Mouse (Mus musculus) urinary bladder, postnatal 4 days (tissue): ENCODE data around the gene Eapp.
"Not testable (repeated sequence)": the region's sequence is repeated elsewhere in the genome, so short reads cannot be mapped to it uniquely, and the experiment has no call there.

Experiments used
- DNase-seq, 2 experiments: peaks; one replicate each; pipeline ENCODE4 v3.0.0; 2021 to 2022; ENCODE audit warnings: low spot score in 2 of 2

Eapp gene

GRCm38 (mm10) chr12:54695511-54696241, at the start of gene Eapp:
Eapp (minus strand) TSS chr12:54695897.
- DNase-seq, result peak; percentile 92 to 97

DNA sequence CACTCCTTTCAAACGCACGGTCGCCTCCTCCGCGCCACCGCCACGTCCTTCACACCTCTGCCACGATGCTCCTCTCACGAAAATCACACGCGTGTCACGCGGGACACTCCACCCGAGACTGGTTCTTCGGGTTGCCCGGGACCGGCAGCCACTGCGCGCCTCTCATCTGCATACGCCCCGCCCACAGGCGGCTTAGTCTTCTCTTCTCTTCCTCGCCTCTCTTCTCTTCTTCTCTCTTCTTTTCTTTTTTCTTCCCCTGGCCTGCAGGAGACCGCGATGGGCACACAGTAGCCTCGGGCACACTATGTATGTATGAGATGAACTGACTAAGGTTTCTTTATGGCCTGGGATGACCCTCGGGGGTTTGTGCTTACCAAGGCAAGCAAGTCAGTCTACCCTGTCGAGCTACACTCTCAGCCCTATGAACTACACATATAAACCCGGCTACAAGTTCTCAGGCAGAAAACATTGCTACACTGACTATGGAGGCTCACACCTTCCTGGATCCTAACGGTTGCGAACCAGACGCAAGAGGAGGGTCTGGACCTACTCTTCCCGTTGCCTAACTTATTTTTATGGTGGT, 43.1 kb upstream of the Eapp start:
- not testable (repeated sequence) for DNase-seq

DNA sequence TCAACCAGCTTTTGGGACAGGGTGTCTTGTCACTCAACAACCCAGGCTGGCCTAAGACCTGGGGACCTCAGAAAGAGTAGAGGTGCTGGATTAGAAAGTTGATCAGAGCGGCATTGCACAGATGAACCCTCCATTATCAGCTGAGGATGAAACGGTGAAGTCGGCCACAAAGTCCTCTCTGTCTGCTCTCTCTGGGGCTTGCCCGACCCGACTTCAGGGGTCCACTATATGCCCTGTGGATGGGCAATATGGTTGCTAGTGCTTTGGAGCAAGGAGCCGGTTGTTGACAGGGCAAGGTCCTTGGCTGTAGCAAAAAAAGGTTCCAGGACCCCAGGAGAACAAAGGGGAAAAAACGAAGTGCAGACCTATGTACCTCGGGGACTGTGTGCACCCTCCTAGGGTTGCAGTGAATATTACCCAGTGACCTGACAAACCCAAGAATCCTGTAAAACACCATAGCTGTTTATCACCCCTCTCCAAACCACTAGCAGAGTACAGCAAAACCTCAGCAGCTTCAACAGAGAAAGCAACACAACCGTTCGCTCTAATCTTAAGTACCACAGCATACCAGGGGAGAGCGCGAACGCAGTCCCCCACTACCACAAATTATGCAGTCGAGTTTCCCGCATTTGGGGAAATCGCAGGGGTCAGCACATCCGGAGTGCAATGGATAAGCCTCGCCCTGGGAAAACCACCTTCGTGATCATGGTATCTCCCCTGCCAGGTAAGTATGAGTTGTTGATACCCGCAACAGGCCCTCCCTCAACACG, 42.4 kb upstream of the Eapp start:
- DNase-seq, result not testable (repeated sequence)

DNA sequence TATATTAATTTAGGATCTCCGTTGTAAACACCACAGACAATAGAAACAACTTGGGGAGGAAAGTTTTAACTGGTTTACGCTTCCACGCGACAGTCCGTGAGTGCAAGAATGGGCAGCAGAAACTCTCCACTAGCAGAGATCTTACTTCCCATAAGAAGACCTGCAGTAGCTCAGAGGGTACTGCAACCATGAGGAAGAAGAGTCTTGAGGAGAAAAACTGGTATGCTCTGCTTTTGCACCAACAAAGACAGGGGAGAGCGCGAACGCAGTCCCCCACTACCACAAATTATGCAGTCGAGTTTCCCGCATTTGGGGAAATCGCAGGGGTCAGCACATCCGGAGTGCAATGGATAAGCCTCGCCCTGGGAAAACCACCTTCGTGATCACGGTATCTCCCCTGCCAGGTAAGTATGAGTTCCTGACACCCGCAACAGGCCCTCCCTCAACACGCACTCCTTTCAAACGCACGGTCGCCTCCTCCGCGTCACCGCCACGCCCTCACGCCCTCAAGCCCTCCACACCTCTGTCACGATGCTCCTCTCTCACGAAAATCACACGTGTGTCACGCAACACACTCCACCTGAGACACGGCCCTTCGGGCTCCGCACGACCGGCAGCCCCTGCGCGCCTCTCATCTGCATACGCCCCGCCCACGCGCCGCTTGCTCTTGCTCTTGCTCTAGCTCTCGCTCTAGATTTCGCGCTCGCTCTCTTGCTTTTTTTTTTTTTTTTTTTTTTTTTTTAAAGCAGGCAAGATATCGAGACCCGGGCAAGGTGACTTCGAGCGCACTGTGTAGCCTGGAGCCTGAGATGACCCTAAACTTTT, 38.8 kb upstream of the Eapp start:
- DNase-seq, result peak in 1 of 2 experiments; percentile 41

- DNase-seq, result not testable (repeated sequence)
Observed at GRCm38 (mm10) chr12:54729140-54730059, 33.7 kb upstream of the Eapp start.

- DNase-seq, result not testable (repeated sequence)
Observed at GRCm38 (mm10) chr12:54718871-54719786, 23.4 kb upstream of the Eapp start.

DNA sequence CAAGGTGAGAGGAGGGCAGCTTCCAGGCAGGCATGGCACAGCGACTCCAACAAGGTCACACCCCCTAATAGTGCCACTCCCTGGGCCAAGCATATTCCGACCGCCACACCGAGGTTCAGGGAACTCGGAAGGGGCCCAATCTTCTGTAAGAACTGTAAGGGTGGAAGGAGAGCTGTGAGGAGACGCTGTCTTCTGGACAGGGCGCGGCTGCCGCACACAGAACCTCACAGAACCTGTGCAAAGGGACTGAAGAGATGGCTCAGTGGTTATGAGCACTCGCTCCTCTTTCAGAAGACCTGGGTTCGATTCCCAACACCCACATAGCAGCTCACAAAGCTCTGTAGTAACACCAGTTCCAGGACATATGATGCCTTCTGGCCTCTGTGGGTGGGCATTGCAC, 21.8 kb upstream of the Eapp start:
- not testable (repeated sequence) for DNase-seq

DNA sequence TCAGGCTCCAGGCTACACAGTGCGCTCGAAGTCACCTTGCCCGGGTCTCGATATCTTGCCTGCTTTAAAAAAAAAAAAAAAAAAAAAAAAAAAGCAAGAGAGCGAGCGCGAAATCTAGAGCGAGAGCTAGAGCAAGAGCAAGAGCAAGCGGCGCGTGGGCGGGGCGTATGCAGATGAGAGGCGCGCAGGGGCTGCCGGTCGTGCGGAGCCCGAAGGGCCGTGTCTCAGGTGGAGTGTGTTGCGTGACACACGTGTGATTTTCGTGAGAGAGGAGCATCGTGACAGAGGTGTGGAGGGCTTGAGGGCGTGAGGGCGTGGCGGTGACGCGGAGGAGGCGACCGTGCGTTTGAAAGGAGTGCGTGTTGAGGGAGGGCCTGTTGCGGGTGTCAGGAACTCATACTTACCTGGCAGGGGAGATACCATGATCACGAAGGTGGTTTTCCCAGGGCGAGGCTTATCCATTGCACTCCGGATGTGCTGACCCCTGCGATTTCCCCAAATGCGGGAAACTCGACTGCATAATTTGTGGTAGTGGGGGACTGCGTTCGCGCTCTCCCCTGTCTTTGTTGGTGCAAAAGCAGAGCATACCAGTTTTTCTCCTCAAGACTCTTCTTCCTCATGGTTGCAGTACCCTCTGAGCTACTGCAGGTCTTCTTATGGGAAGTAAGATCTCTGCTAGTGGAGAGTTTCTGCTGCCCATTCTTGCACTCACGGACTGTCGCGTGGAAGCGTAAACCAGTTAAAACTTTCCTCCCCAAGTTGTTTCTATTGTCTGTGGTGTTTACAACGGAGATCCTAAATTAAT, 18.3 kb upstream of the Eapp start:
- not testable (repeated sequence) for DNase-seq

- DNase-seq, result not testable (repeated sequence)
Observed at GRCm38 (mm10) chr12:54710494-54710879, 14.8 kb upstream of the Eapp start.

GRCm38 (mm10) chr12:54709691-54710493, 14.2 kb upstream of the Eapp start:
- not testable (repeated sequence) for DNase-seq

DNA sequence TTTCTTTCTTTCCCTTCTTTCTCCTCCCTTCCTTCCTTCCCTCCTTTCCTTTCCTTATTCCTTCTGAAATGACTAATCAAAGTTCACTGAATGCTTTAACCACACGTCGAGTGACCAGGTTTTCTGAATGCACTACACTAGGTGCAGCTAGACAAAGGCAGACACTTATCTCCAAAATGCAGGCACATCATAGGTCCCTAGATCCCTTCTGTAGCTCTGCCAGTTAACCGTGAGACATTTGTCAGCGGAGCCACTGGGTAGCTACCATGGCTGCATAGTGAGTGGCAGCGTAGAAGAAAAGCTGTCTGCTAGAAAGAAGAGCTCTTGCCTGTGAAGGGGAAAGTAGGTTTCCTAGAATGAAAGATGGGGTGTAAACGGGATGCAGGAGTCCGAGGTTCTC, 3.7 kb upstream of the Eapp start:
- DNase-seq, result no peak

GRCm38 (mm10) chr12:54697791-54698250, 2.1 kb upstream of the Eapp start:
- DNase-seq, result no peak

DNA sequence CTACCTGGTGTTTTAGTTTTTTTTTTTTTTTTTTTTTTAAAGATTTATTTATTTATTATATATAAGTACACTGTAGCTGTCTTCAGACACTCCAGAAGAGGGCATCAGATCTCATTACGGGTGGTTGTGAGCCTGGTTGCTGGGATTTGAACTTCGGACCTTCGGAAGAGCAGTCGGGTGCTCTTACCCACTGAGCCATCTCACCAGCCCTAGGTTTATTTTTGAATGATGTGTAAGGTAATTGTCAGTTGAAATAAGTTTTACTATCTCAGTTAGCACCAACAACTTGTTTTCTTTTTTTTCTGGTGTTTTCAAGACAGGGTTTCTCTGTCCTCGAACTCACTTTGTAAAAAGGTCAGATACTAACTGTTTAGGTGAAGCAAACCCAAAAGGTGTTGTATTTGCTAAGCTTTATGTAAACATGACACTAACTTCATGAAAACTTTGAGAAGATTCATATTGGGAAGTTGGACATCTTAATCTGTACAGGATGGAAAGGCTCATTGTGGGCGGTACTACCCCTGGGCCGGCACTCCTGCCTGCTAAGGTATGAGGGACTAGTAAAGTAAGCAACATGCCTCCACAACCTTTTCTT, 1.4 kb upstream of the Eapp start:
- DNase-seq, result no peak

DNA sequence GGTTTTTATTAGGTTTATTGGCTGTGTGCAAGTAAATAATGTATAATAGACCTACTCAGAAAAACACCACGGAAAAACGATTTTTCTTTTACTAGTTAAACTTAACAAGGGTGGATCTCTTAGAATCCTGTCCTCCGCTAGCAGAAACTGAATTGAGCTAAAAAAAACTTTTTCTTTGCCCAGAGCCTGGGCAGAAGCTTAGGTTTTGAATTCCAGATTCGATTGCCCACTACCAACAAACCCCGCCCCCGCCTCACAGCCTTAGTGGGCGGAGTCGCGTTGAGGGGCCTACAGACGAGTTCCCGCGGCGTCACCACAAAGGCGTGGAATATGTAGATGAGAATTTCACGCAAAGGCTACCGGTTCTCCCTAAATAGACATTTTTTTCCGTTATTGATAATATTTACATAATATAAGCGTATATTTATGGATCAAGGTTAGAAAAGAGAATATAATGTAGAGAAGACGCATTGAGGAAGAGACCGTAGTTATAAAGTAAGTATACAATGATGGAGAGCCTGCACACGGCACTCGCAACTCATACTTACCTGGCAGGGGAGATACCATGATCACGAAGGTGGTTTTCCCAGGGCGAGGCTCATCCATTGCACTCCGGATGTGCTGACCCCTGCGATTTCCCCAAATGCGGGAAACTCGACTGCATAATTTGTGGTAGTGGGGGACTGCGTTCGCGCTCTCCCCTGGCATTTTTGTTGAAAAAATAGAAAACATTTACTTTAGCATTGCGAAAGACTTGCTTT, 725 bp upstream of the Eapp start:
- peak; percentile 88 to 94 for DNase-seq

DNA sequence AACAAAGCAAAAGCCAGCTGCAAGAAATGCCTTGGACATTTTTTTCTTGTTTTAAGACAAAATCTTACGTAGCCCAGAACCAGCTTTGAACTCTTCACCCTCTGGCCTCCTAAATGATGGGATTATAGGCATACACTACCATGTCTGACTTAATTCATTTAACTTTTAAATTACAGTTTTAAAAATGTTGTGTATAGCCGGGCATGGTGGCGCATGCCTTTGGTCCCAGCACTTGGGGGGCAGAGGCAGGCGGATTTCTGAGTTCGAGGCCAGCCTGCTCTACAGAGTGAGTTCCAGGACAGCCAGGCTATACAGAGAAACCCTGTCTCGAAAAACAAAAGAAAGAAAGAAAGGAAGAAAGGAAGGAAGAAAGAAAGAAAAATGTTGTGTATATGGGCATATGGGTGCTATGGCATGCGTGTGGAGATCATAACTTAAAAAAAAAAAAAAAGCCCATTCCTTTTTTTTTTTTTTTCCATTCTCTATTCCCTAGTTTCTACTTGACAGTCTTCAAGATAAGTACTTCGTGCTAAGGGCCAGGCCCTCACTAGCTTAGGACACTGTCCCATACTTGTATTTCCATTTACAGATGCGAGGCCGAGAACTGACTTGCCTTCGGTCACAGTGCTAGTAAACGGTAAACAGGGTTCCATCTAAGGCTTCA, 718 bp downstream of the Eapp start:
- no peak for DNase-seq

GRCm38 (mm10) chr12:54689082-54689481, 6.6 kb downstream of the Eapp start:
- no peak for DNase-seq
